Mouse (Mus musculus): ENCODE measurements around the gene Sprr2a2. TPM values are rescaled to one million over a fixed set of nuclear protein-coding genes. Genes with fewer than 3 reads are reported as not detected.
"Not testable (repeated sequence)": the region's sequence is repeated elsewhere in the genome, so short reads cannot be mapped to it uniquely, and the experiment has no call there.

The Sprr2a2 gene
- polyA plus RNA-seq, 1 experiment from 2014 or later, result not detected

DNA sequence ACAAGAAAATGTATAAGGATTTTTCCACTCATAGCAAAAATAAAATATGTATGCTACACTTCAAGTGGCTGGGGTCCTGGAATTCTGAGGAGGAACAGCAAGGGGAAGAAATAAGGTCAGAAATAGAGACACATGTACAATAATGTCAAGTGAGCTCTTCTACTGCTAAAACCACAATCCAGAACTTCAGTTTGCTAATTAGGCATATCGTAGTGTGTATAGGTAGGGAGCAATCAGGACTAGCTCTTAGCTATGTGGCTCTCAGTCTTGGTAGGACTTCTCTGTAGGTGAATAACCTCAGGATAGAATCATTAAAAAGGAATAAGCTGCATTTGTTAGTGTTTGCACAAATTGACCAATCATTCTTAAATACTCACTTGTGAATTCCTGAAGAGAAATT lies 23.5 kb downstream of the Sprr2a2 start:
- not testable (repeated sequence) for H3K9ac ChIP-seq (replicated peaks); H3K4me3 ChIP-seq; H3K36me3 ChIP-seq; H3K9me3 ChIP-seq; H3K27ac ChIP-seq (replicated peaks); H3K4me2 ChIP-seq (replicated peaks); H3K27me3 ChIP-seq; H3K4me1 ChIP-seq
- ATAC-seq (ENCODE audit: low FRiP score, low read depth), result 0 out of 2 replicates have a peak, but pooled peaks have one; percentile 14
- WGBS, result no CpG with 5 or more reads among the region's 1 CpGs

DNA sequence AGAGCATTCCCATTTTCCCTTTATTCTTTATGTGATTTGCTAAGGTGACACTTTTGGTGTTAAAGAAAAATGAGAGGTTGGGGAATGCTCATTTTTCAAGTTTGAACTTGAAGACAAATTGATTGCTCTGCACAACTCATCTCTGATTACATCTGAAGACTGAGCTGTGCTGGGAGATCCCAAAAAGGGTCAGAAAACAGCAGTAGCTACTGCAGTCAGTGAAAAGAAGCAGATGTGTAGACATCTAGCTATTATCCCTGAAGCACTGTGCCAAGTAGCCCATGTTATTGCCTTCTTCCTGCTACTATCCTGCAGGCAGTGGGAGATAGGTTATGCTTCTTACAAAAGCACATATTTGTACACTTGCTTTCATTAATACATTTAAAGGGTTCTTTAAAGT lies 29.1 kb downstream of the Sprr2a2 start:
- H3K9ac ChIP-seq (replicated peaks); H3K9me3 ChIP-seq; H3K27me3 ChIP-seq; H3K4me1 ChIP-seq; ATAC-seq (ENCODE audit: low FRiP score, low read depth); H3K36me3 ChIP-seq; H3K4me3 ChIP-seq; H3K4me2 ChIP-seq (replicated peaks); H3K27ac ChIP-seq (replicated peaks): not testable (repeated sequence)

- not testable (repeated sequence) for H3K9ac ChIP-seq (replicated peaks); H3K4me2 ChIP-seq (replicated peaks); H3K27me3 ChIP-seq; H3K27ac ChIP-seq (replicated peaks); ATAC-seq (ENCODE audit: low FRiP score, low read depth); H3K36me3 ChIP-seq; H3K4me1 ChIP-seq; H3K9me3 ChIP-seq; H3K4me3 ChIP-seq
- no CpG with 5 or more reads among the region's 10 CpGs for WGBS
Measured at GRCm38 (mm10) chr3:92246245-92246644, 30.5 kb downstream of the Sprr2a2 start.

GRCm38 (mm10) chr3:92248494-92248893 lies 32.8 kb downstream of the Sprr2a2 start:
- H3K36me3 ChIP-seq; H3K27ac ChIP-seq (replicated peaks); H3K4me3 ChIP-seq; H3K4me2 ChIP-seq (replicated peaks); H3K9ac ChIP-seq (replicated peaks); H3K9me3 ChIP-seq; H3K4me1 ChIP-seq; H3K27me3 ChIP-seq; ATAC-seq (ENCODE audit: low FRiP score, low read depth): not testable (repeated sequence)

DNA sequence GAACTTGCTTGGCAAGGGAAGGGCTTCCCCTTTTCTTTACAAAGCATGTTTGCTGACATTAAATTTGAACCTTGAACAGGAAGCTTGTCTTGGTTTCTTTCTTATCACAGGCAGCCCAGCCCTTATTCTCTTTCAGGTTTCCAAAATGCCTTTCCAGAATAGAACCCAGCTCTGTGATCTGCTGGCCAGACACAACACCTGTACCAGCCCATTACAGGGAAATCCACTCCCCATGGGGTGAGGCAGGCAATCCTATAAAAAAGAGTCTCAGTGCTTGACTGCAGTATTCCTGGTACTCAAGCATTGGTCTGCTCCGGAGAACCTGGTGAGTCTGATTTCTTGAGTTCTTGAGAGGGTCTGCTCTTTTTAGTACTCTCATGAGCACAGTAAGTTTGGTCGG lies 34.7 kb downstream of the Sprr2a2 start:
- WGBS, result 91% methylated on average over 1 of the region's 2 CpGs
- not testable (repeated sequence) for H3K4me1 ChIP-seq; H3K9me3 ChIP-seq; H3K9ac ChIP-seq (replicated peaks); H3K36me3 ChIP-seq; H3K4me2 ChIP-seq (replicated peaks); H3K4me3 ChIP-seq; ATAC-seq (ENCODE audit: low FRiP score, low read depth); H3K27ac ChIP-seq (replicated peaks); H3K27me3 ChIP-seq

GRCm38 (mm10) chr3:92253860-92254259 lies 38.1 kb downstream of the Sprr2a2 start:
- not testable (repeated sequence) for H3K36me3 ChIP-seq; H3K27ac ChIP-seq (replicated peaks); H3K4me1 ChIP-seq; H3K4me2 ChIP-seq (replicated peaks); H3K4me3 ChIP-seq; H3K9me3 ChIP-seq; H3K9ac ChIP-seq (replicated peaks); H3K27me3 ChIP-seq
- WGBS, result no CpG with 5 or more reads among the region's 8 CpGs
- peak; percentile 67 for ATAC-seq (ENCODE audit: low FRiP score, low read depth)

DNA sequence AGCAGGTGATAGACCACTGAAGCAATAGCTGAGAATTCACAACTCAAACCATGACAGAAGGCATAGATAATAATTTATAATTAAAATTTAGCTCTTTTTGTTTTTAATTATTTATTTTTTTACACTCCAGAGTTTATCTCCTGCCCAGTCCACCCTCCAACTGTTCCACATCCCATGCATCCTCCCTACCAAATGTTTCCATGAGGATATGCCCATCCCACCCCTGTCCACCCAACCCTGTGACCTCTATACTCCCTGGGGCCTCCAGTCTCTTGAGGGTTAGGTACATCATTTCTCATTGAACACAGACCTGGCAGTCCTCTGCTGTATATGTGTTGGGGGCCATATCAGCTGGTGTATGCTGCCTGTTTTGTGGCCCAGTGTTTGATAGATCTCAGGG lies 42.8 kb downstream of the Sprr2a2 start:
- ATAC-seq (ENCODE audit: low FRiP score, low read depth), result peak; percentile 65
- H3K9me3 ChIP-seq; H3K4me2 ChIP-seq (replicated peaks); H3K27me3 ChIP-seq; H3K4me1 ChIP-seq; H3K36me3 ChIP-seq; H3K4me3 ChIP-seq; H3K9ac ChIP-seq (replicated peaks); H3K27ac ChIP-seq (replicated peaks): not testable (repeated sequence)

DNA sequence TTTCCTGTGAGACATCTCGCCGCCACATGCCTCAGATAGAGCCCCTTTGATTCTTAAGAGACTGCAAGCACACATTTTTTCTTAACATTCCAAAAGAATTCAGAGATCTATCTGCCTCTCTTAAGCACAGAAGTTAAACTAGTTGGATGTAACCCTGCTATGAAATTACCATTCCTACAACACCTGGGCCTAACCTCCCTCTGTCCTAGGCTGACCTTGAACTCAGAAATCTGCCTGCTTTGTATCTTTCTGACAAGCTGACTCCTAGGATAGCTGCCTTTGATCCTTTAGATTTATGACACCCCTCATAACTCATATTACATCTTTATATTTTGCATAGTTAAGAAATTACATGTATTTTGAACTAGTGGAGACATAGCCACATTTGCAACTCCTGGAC lies 47.7 kb downstream of the Sprr2a2 start:
- not testable (repeated sequence) for ATAC-seq (ENCODE audit: low FRiP score, low read depth); H3K4me1 ChIP-seq; H3K9ac ChIP-seq (replicated peaks); H3K9me3 ChIP-seq; H3K27ac ChIP-seq (replicated peaks); H3K36me3 ChIP-seq; H3K27me3 ChIP-seq; H3K4me3 ChIP-seq; H3K4me2 ChIP-seq (replicated peaks)
- WGBS, result no CpG with 5 or more reads among the region's 2 CpGs

GRCm38 (mm10) chr3:92271414-92271985 lies 55.8 kb downstream of the Sprr2a2 start:
- not testable (repeated sequence) for H3K9ac ChIP-seq (replicated peaks); H3K27me3 ChIP-seq; H3K36me3 ChIP-seq; H3K9me3 ChIP-seq; H3K4me1 ChIP-seq; H3K4me3 ChIP-seq; H3K27ac ChIP-seq (replicated peaks); H3K4me2 ChIP-seq (replicated peaks); ATAC-seq (ENCODE audit: low FRiP score, low read depth)
- no CpG with 5 or more reads among the region's 4 CpGs for WGBS

DNA sequence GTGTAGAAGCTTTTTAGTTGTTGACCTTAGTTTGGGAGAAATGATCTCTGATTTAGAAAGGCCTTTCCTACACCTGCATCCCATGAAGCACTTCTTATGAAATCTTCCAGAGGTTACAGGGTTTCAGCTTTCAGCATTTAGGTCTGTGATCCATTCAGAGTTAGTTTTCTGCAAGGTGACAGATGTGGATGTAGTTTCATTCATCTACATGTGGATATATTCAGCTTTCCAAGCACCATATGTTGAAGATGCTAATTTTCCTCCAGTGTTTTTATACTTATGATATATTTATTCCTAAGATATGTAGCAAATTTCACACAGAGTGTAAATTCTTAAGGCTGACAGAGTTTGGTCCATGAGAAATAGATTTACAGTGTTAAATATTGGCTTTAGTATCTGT lies 57.8 kb downstream of the Sprr2a2 start:
- H3K27me3 ChIP-seq; H3K36me3 ChIP-seq; H3K4me1 ChIP-seq; H3K27ac ChIP-seq (replicated peaks); H3K4me3 ChIP-seq; H3K9ac ChIP-seq (replicated peaks); ATAC-seq (ENCODE audit: low FRiP score, low read depth); H3K4me2 ChIP-seq (replicated peaks); H3K9me3 ChIP-seq: not testable (repeated sequence)

GRCm38 (mm10) chr3:92274018-92274417 lies 58.3 kb downstream of the Sprr2a2 start:
- not testable (repeated sequence) for H3K27ac ChIP-seq (replicated peaks); H3K9me3 ChIP-seq; H3K4me1 ChIP-seq; ATAC-seq (ENCODE audit: low FRiP score, low read depth); H3K4me3 ChIP-seq; H3K36me3 ChIP-seq; H3K4me2 ChIP-seq (replicated peaks); H3K9ac ChIP-seq (replicated peaks); H3K27me3 ChIP-seq
- WGBS, result no CpG with 5 or more reads among the region's 1 CpGs

DNA sequence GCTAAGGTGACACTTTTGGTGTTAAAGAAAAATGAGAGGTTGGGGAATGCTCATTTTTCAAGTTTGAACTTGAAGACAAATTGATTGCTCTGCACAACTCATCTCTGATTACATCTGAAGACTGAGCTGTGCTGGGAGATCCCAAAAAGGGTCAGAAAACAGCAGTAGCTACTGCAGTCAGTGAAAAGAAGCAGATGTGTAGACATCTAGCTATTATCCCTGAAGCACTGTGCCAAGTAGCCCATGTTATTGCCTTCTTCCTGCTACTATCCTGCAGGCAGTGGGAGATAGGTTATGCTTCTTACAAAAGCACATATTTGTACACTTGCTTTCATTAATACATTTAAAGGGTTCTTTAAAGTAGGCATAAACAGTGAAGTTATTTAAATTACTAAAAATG lies 63.9 kb downstream of the Sprr2a2 start:
- H3K4me1 ChIP-seq; H3K36me3 ChIP-seq; H3K4me3 ChIP-seq; H3K9ac ChIP-seq (replicated peaks); ATAC-seq (ENCODE audit: low FRiP score, low read depth); H3K4me2 ChIP-seq (replicated peaks); H3K27me3 ChIP-seq; H3K9me3 ChIP-seq; H3K27ac ChIP-seq (replicated peaks): not testable (repeated sequence)

DNA sequence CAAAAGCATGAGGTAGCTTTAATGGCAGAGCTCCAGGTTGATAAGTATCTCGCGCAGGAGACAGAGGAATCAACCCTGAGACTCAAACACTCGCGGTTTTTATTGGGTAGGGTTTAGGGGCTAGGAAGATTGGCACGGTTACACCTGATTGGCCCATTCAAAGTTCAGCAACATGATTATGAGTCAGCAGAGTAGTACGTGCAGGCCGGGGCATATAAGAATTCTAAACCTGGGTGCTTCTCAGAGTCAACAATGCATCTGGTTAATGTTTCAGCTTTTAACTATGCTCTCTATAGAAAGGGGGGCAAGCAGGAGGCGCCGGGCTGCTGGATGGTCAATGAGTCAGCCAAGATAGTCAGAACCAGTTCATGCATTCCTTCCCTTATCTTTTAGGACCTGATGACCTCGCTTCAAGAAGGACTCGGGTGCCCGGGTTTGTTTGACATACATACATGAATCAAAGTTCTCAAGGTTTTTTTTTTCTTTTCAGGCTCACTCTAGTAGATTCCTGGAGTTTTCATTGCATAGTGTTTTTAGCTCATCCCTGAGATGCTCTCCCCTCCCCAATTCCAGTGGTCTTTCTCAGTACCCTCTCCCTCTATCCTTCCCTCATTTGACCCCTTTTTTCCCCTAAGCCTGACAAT lies 65.4 kb downstream of the Sprr2a2 start:
- not testable (repeated sequence) for H3K27ac ChIP-seq (replicated peaks); H3K4me1 ChIP-seq; H3K4me2 ChIP-seq (replicated peaks); ATAC-seq (ENCODE audit: low FRiP score, low read depth); H3K4me3 ChIP-seq; H3K27me3 ChIP-seq; H3K36me3 ChIP-seq; H3K9me3 ChIP-seq; H3K9ac ChIP-seq (replicated peaks)
- WGBS, result 94% methylated on average over 5 of the region's 12 CpGs
